Comparison of ENCODE assay signal across 12 mouse cellular contexts in genomic region chr7:66346959-66347663, GRCm38 (mm10). TPM values are rescaled to one million over a fixed set of nuclear protein-coding genes. Genes with fewer than 3 reads are reported as not detected.
DNase-seq lines count a peak whose midpoint lies in the region; ATAC-seq and TF ChIP-seq lines count a peak whose summit lies in the region.
"Had no signal": no experiment of that assay in that cellular context is flagged by ENCODE, and none has a peak within 500 bp of the region (broad histone marks: within the 10 kb centered on the region; RNA-seq: fewer than 3 reads in every experiment).

No protein-coding gene starts in this region.

- no peak for TF ChIP-seq POLR2A in lung, adult 2 months (IDR thresholded peaks at IDR 0.05; ENCODE audit: borderline replicate concordance, extremely low read depth, low read depth, low read length)

- no peaks in the 10 kb centered on the region for H3K36me3 ChIP-seq in intestine, embryonic 14.5 days (ENCODE audit: control insufficient read depth, insufficient read depth, low read length)
- 0 out of 2 replicates have a peak, but pooled peaks cover 5% of the 10 kb centered on the region for H3K36me3 ChIP-seq in intestine, postnatal 0 days (ENCODE audit: control insufficient read depth, insufficient read depth)
- H3K36me3 ChIP-seq in intestine, embryonic 15.5 days = no peaks in the 10 kb centered on the region
- no peaks in the 10 kb centered on the region for H3K36me3 ChIP-seq in midbrain, postnatal 0 days (ENCODE audit: insufficient read depth, low read length)
- H3K36me3 ChIP-seq: embryonic facial prominence, embryonic 15.5 days had no signal

- H3K9ac ChIP-seq in intestine, embryonic 14.5 days (ENCODE audit: low read length) = no peak overlapping the region
- no peak overlapping the region for H3K9ac ChIP-seq in intestine, postnatal 0 days (ENCODE audit: low read depth, low read length)
- H3K9ac ChIP-seq in intestine, embryonic 15.5 days = no peak overlapping the region
- 0 out of 2 replicates have a peak overlapping the region, but pooled peaks have one; percentile 24 for H3K9ac ChIP-seq in midbrain, postnatal 0 days (replicated peaks; ENCODE audit: low read length, poor library complexity, severe bottlenecking)
- H3K9ac ChIP-seq: embryonic facial prominence, embryonic 15.5 days had no signal

- no peak overlapping the region for H3K4me3 ChIP-seq in intestine, embryonic 14.5 days (ENCODE audit: low read depth, low read length)
- no peak overlapping the region for H3K4me3 ChIP-seq in intestine, postnatal 0 days (ENCODE audit: low read depth, low read length)
- no peak overlapping the region for H3K4me3 ChIP-seq in intestine, embryonic 15.5 days (replicated peaks)
- H3K4me3 ChIP-seq in midbrain, postnatal 0 days (ENCODE audit: low read depth, low read length) = no peak overlapping the region
- H3K4me3 ChIP-seq in lung, adult 2 months (replicated peaks; ENCODE audit: extremely low read depth, low read depth, low read length) = no peak overlapping the region
- H3K4me3 ChIP-seq: embryonic facial prominence, embryonic 15.5 days had no signal

- WGBS in intestine, embryonic 14.5 days = 33% methylated on average over 9 of the region's 9 CpGs
- 36% methylated on average over 9 of the region's 9 CpGs for WGBS in intestine, postnatal 0 days
- WGBS in intestine, embryonic 15.5 days = 32% methylated on average over 9 of the region's 9 CpGs
- WGBS in midbrain, postnatal 0 days = 44% methylated on average over 9 of the region's 9 CpGs
- WGBS in lung, adult 2 months = 71% methylated on average over 9 of the region's 9 CpGs

- DNase-seq in intestine, embryonic 14.5 days (ENCODE audit: low spot score) = no peak
- peak; percentile 30 for DNase-seq in embryo, embryonic 11 days
- DNase-seq in midbrain, postnatal 0 days (ENCODE audit: low spot score) = peak; percentile 18
- DNase-seq in adrenal gland, postnatal 36 days = no peak
- DNase-seq in urinary bladder, postnatal 36 days (ENCODE audit: low spot score in 2 of 2) = no peak
- no peak for DNase-seq in lung, adult 2 months
- DNase-seq: gastrocnemius, postnatal 14 days had no signal

- no peaks in the 10 kb centered on the region for H3K27me3 ChIP-seq in intestine, embryonic 14.5 days (replicated peaks; ENCODE audit: control insufficient read depth, insufficient read depth, low read length)
- no peaks in the 10 kb centered on the region for H3K27me3 ChIP-seq in intestine, postnatal 0 days (replicated peaks; ENCODE audit: control insufficient read depth, insufficient read depth, low read length)
- no peaks in the 10 kb centered on the region for H3K27me3 ChIP-seq in intestine, embryonic 15.5 days (replicated peaks)
- no peaks in the 10 kb centered on the region for H3K27me3 ChIP-seq in midbrain, postnatal 0 days (ENCODE audit: insufficient read depth, low read length)
- H3K27me3 ChIP-seq: embryonic facial prominence, embryonic 15.5 days had no signal

- 0 out of 2 replicates have a peak, but pooled peaks have one; percentile 66 for ATAC-seq in intestine, embryonic 14.5 days (replicated peaks; ENCODE audit: low FRiP score, low TSS enrichment, low read depth)
- ATAC-seq in intestine, postnatal 0 days = no peak
- ATAC-seq in intestine, embryonic 15.5 days = peak; percentile 72
- 0 out of 2 replicates have a peak, but pooled peaks have one; percentile 69 for ATAC-seq in midbrain, postnatal 0 days (ENCODE audit: low FRiP score)

- H3K9me3 ChIP-seq in intestine, embryonic 14.5 days (ENCODE audit: control insufficient read depth, low read length) = no peaks in the 10 kb centered on the region
- no peaks in the 10 kb centered on the region for H3K9me3 ChIP-seq in intestine, postnatal 0 days (ENCODE audit: control insufficient read depth)
- no peaks in the 10 kb centered on the region for H3K9me3 ChIP-seq in intestine, embryonic 15.5 days
- no peaks in the 10 kb centered on the region for H3K9me3 ChIP-seq in midbrain, postnatal 0 days (ENCODE audit: low read length)
- H3K9me3 ChIP-seq: embryonic facial prominence, embryonic 15.5 days had no signal

- TF ChIP-seq CTCF in intestine, postnatal 0 days (IDR thresholded peaks at IDR 0.05; ENCODE audit: low read depth) = no peak
- no peak for TF ChIP-seq CTCF in midbrain, postnatal 0 days (IDR thresholded peaks at IDR 0.05)
- no peak for TF ChIP-seq CTCF in lung, adult 2 months (IDR thresholded peaks at IDR 0.05; ENCODE audit: insufficient read depth, low read length)

- no peak overlapping the region for H3K27ac ChIP-seq in intestine, embryonic 14.5 days (ENCODE audit: low read depth)
- no peak overlapping the region for H3K27ac ChIP-seq in intestine, postnatal 0 days (ENCODE audit: low read depth, low read length)
- H3K27ac ChIP-seq in intestine, embryonic 15.5 days = no peak overlapping the region
- H3K27ac ChIP-seq in midbrain, postnatal 0 days (ENCODE audit: low read depth, low read length) = no peak overlapping the region
- H3K27ac ChIP-seq: embryonic facial prominence, embryonic 15.5 days; macrophage had no signal

- H3K4me1 ChIP-seq in intestine, embryonic 14.5 days (replicated peaks; ENCODE audit: control insufficient read depth, insufficient read depth, low read length) = 0 out of 2 replicates have a peak, but pooled peaks cover 4% of the 10 kb centered on the region
- H3K4me1 ChIP-seq in intestine, postnatal 0 days (replicated peaks; ENCODE audit: control insufficient read depth, insufficient read depth, low read length) = no peaks in the 10 kb centered on the region
- peaks cover 6% of the 10 kb centered on the region; the same call in 1 of the 2 replicates for H3K4me1 ChIP-seq in intestine, embryonic 15.5 days (replicated peaks)
- H3K4me1 ChIP-seq in midbrain, postnatal 0 days (ENCODE audit: insufficient read depth, low read length) = no peaks in the 10 kb centered on the region
- peaks cover 4% of the 10 kb centered on the region; the same call in 1 of the 2 replicates for H3K4me1 ChIP-seq in lung, adult 2 months (ENCODE audit: control insufficient read depth, insufficient read depth, low read length)

- H3K4me2 ChIP-seq in intestine, embryonic 14.5 days (ENCODE audit: low read length) = no peak overlapping the region
- no peak overlapping the region for H3K4me2 ChIP-seq in intestine, postnatal 0 days (replicated peaks; ENCODE audit: low read depth)
- H3K4me2 ChIP-seq in intestine, embryonic 15.5 days (replicated peaks) = no peak overlapping the region
- H3K4me2 ChIP-seq in midbrain, postnatal 0 days (ENCODE audit: low read depth, low read length, poor library complexity, severe bottlenecking) = no peak overlapping the region
- H3K4me2 ChIP-seq: embryonic facial prominence, embryonic 15.5 days had no signal

RNA-seq across cellular contexts. Expression of gene Gm10974, which starts 18.6 kb away (rescaled TPM):
- polyA plus RNA-seq in intestine, embryonic 14.5 days (2014; fragmentation: Nextera tagmentation; extraction: Ambion mirVana) = not detected in 2 replicates
- polyA plus RNA-seq in intestine, postnatal 0 days (2015; fragmentation: Nextera tagmentation; extraction: Ambion mirVana) = not detected in 2 replicates
- polyA plus RNA-seq in intestine, embryonic 15.5 days (2015; fragmentation: Nextera tagmentation; extraction: Ambion mirVana) = not detected in 2 replicates
- not detected in 2 replicates for total RNA-seq in midbrain, postnatal 0 days (2014; rRNA removed)
- polyA plus RNA-seq in midbrain, postnatal 0 days (2015; fragmentation: Nextera tagmentation; extraction: Ambion mirVana) = not detected in 2 replicates
- not detected for total RNA-seq in adrenal gland, postnatal 36 days (2021)
- not detected in 2 replicates for polyA plus RNA-seq in lung, adult 2 months (2012; rRNA removed)
- total RNA-seq: gastrocnemius, postnatal 14 days; left cerebral cortex, postnatal 36 days had no signal
- polyA plus RNA-seq: embryonic facial prominence, embryonic 15.5 days; macrophage had no signal

RNA-seq across cellular contexts. Expression of gene Lrrk1, which starts 41.0 kb away (rescaled TPM):
- polyA plus RNA-seq in intestine, embryonic 14.5 days (2014; fragmentation: Nextera tagmentation; extraction: Ambion mirVana) = 15.5 and 16.9 TPM in 2 replicates
- 6.1 and 8.0 TPM in 2 replicates for polyA plus RNA-seq in intestine, postnatal 0 days (2015; fragmentation: Nextera tagmentation; extraction: Ambion mirVana)
- polyA plus RNA-seq in intestine, embryonic 15.5 days (2015; fragmentation: Nextera tagmentation; extraction: Ambion mirVana) = 15.7 and 16.9 TPM in 2 replicates
- 3.0 and 3.8 TPM in 2 replicates for total RNA-seq in midbrain, postnatal 0 days (2014; rRNA removed)
- polyA plus RNA-seq in midbrain, postnatal 0 days (2015; fragmentation: Nextera tagmentation; extraction: Ambion mirVana) = 2.1 and 2.2 TPM in 2 replicates
- 10 to 100 TPM; 15.3 to 15.5 TPM for total RNA-seq in adrenal gland, postnatal 36 days (2021)
- polyA plus RNA-seq in lung, adult 2 months (2012; rRNA removed) = 69.1 and 76.4 TPM in 2 replicates

Comparison
In these comparisons a context has a peak if more than half of its experiments do, and no peak if none do; other contexts are left out.
1. DNase-seq: peak in embryo, embryonic 11 days (single experiment) and midbrain, postnatal 0 days (single experiment); none in intestine, embryonic 14.5 days (single experiment), adrenal gland, postnatal 36 days (0 of 2), urinary bladder, postnatal 36 days (0 of 2) and lung, adult 2 months (single experiment).